Mouse (Mus musculus): ENCODE data around the gene Nek8.
"Not testable (repeated sequence)": the region's sequence is repeated elsewhere in the genome, so short reads cannot be mapped to it uniquely, and the experiment has no call there.

- TF ChIP-seq CTCF (IDR thresholded peaks at IDR 0.05; ENCODE audit: borderline replicate concordance, insufficient read depth, low read length); POLR2A (IDR thresholded peaks at IDR 0.05; ENCODE audit: low read depth, low read length): not testable (repeated sequence)
These were observed 8.2 kb upstream of the Nek8 start for GRCm38 (mm10) chr11:78184702-78185101.

All from embryonic fibroblast, embryonic 13.5 days (primary cell).